Mouse (Mus musculus) adrenal gland, adult 10 weeks (tissue): ENCODE measurements around the gene Dab2ip. TPM values are rescaled to one million over a fixed set of nuclear protein-coding genes. Genes with fewer than 3 reads are reported as not detected.

Experiments
- polyA plus RNA-seq: library from polyadenylated mRNA; stranded (reverse); fragments of 350-450 nt; fragmentation: Illumina TruSeq; extraction: RNeasy Lipid Tissue Mini Kit (QIAGEN cat#74804); gene quantifications from one replicate; pipeline ENCODE4 v1.2.3, GENCODE M21; 2014; ENCODE audit warnings: low read depth, low replicate concordance

Dab2ip gene
- 2.8 TPM for polyA plus RNA-seq

DNA sequence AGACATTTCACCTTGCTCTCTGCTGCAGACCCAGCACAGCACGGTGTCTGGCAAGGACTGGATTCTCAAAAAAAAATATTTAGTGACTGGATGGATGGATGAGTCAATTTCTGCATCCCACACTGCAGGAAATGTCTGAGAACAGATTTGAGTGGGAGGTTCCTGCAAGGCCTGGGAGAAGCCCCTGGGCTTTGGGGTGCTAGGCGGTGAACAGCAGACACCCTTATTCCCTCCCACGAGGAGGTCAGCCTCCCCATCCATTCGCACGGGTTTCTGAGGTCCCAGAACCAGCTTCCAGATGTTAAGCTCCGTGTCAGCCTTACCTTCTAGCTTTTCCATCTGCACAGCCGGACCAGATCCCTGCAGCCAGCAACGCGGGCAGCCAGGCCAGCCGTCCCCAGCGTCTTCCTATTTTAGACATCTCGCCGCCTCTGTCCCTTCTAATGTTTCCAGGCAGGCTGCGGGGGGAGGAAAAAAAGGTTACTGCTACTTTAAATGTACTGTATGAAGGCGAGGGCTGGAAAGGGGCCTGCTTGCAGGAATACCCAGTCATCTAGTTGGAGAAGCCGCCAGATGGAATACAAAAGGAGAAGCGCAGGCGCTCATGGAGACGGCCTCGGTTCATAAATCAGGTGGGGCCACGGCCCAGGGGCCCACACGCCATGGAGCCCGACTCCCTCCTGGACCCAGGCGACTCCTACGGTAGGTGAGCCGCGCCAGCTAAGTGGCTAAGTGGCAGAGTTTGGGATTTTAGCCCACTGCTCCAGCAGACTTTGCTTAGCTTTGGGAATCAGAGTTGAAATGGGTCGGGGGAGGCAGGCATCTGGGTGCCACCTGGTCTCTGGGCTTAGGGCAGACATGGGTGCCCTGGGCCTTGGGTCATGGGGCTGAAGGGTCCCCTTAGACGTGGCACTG lies at the start of gene Dab2ip:
Gene Dab2ip (plus strand): TSS at position 356 of the 915 bp plus-strand sequence.

Other genes starting within 250 kb of the Dab2ip start
- 59.5 TPM for gene Stom, start 221.3 kb upstream of the Dab2ip start, polyA plus RNA-seq
- gene 4930568D16Rik, start 190.5 kb upstream of the Dab2ip start, polyA plus RNA-seq = not detected
- not detected for gene 4930402F06Rik, start 161.1 kb upstream of the Dab2ip start, polyA plus RNA-seq
- 19.9 TPM for gene Ggta1, start 95.0 kb upstream of the Dab2ip start, polyA plus RNA-seq